Mouse (Mus musculus) midbrain, embryonic 12.5 days (tissue): ENCODE data around the gene Gtf2a1. TPM values are rescaled to one million over a fixed set of nuclear protein-coding genes. Genes with fewer than 3 reads are reported as not detected.
A peak's percentile ranks its signal among the peaks of the same experiment; 100 is the strongest.

Experiments used
- ATAC-seq: fragments of 200-750 bp; cut with Nextera tagmentation; 2 replicates; pipeline ENCODE4 v1.8.0; 2017; ENCODE audit warnings: low read depth, moderate TSS enrichment, moderate library complexity; ENCODE audit not compliant: low FRiP score
- H3K27ac ChIP-seq: fragments of 300-500 bp; sonication (generic); replicated peaks from 2 replicates; pipeline ENCODE4 v1.5.1; 2016; ENCODE audit warnings: mild to moderate bottlenecking
- H3K27me3 ChIP-seq: fragments of 300-500 bp; sonication (generic); 2 replicates; pipeline ENCODE4 v1.6.1; 2016; ENCODE audit warnings: mild to moderate bottlenecking
- H3K36me3 ChIP-seq: fragments of 300-500 bp; sonication (generic); 2 replicates; pipeline ENCODE4 v1.6.1; 2016
- H3K4me1 ChIP-seq: fragments of 300-500 bp; sonication (generic); 2 replicates; pipeline ENCODE4 v1.6.1; 2016
- H3K4me2 ChIP-seq: fragments of 300-500 bp; sonication (generic); replicated peaks from 2 replicates; pipeline ENCODE4 v1.6.1; 2016; ENCODE audit warnings: mild to moderate bottlenecking, moderate library complexity
- H3K4me3 ChIP-seq: fragments of 300-500 bp; sonication (generic); 2 replicates; pipeline ENCODE4 v1.5.1; 2016; ENCODE audit warnings: mild to moderate bottlenecking
- H3K9ac ChIP-seq: fragments of 300-500 bp; sonication (generic); replicated peaks from 2 replicates; pipeline ENCODE4 v1.6.1; 2016; ENCODE audit warnings: mild to moderate bottlenecking, moderate library complexity
- H3K9me3 ChIP-seq: fragments of 300-500 bp; sonication (generic); 2 replicates; pipeline ENCODE4 v1.6.1; 2016; ENCODE audit warnings: mild to moderate bottlenecking
- WGBS: fragments of 180-500 bp; shearing (Covaris S2); methylation state at CpG from one replicate; pipeline ENCODE4 v1.1.7; 2016; 5-methylcytosine and 5-hydroxymethylcytosine counted together
- polyA plus RNA-seq: library from polyadenylated mRNA; unstranded; fragments of >200 nt; fragmentation: Nextera tagmentation; extraction: Ambion mirVana; gene quantifications from 2 replicates; pipeline ENCODE4 v1.2.1, GENCODE M21; 2016

Gene Gtf2a1
- polyA plus RNA-seq, 1 experiment from 2014 or later, result 80.7 TPM

DNA sequence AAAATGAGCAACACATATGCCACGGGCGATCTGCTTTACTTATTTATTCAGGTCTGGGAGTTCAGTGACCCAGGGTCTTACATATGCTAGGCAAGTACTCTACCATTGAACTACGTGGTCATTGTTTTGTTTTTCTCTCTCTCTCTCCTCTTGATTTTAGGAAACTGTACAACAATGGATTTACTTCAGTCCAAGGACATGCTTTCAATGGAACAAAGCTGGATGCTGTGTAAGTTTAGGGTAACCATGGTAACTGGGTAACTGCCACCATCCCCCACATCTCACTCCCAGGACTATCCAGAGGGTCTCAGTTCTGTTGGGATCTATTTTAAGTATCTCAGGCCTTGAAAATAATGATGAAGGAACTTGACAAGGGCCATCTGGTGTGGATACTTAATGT is 78.5 kb downstream of the Gtf2a1 start:
- Histone ChIP-seq H3K4me1 (peaks cover 8% of the 10 kb centered on the region; the same call in 1 of the 2 replicates), H3K27ac (no peak overlapping the region), H3K4me2 (no peak overlapping the region), H3K27me3 (no peaks in the 10 kb centered on the region), H3K9me3 (no peaks in the 10 kb centered on the region), H3K4me3 (no peak overlapping the region), H3K9ac (no peak overlapping the region), H3K36me3 (no peaks in the 10 kb centered on the region)
- WGBS, result 34% methylated on average over 3 of the region's 3 CpGs
- peak; percentile 81 for ATAC-seq

Other genes with a start within 250 kb of the Gtf2a1 start
- 8.5 and 10.1 TPM in 2 replicates for gene Cep128, start 206.1 kb downstream of the Gtf2a1 start, polyA plus RNA-seq
- 0.10 and 0.18 TPM in 2 replicates for gene Tshr, start 205.9 kb downstream of the Gtf2a1 start, polyA plus RNA-seq
- gene Ston2, start 197.9 kb upstream of the Gtf2a1 start, polyA plus RNA-seq, result 6.0 and 8.0 TPM in 2 replicates